Mouse (Mus musculus) neural tube, embryonic 11.5 days (tissue): ENCODE measurements around the gene Dlg1. TPM values are rescaled to one million over a fixed set of nuclear protein-coding genes. Genes with fewer than 3 reads are reported as not detected.

ENCODE experiments used
- ATAC-seq: fragments of 200-750 bp; cut with Nextera tagmentation; 2 replicates; pipeline ENCODE4 v1.8.0; 2017; ENCODE audit warnings: moderate number of reproducible peaks, mild to moderate bottlenecking, moderate TSS enrichment, moderate library complexity; ENCODE audit not compliant: insufficient read depth, low FRiP score, low TSS enrichment
- DNase-seq: peaks from one replicate; pipeline ENCODE4 v3.0.0-alpha.2; 2015; ENCODE audit warnings: low spot score
- H3K27ac ChIP-seq: fragments of 300-500 bp; sonication (generic); 2 replicates; pipeline ENCODE4 v1.5.1; 2014; ENCODE audit warnings: low read depth, mild to moderate bottlenecking, low read length
- H3K27me3 ChIP-seq: fragments of 300-500 bp; sonication (generic); 2 replicates; pipeline ENCODE4 v1.6.1; 2014; ENCODE audit warnings: mild to moderate bottlenecking, low read length, mixed read lengths; ENCODE audit not compliant: control insufficient read depth, insufficient read depth
- H3K36me3 ChIP-seq: fragments of 300-500 bp; sonication (generic); 2 replicates; pipeline ENCODE4 v1.6.1; 2014; ENCODE audit warnings: mild to moderate bottlenecking, low read length, moderate library complexity, mixed read lengths; ENCODE audit not compliant: control insufficient read depth, insufficient read depth
- H3K4me1 ChIP-seq: fragments of 300-500 bp; sonication (generic); 2 replicates; pipeline ENCODE4 v1.6.1; 2014; ENCODE audit warnings: low read length, mixed read lengths; ENCODE audit not compliant: control insufficient read depth, insufficient read depth
- H3K4me2 ChIP-seq: fragments of 300-500 bp; sonication (generic); 2 replicates; pipeline ENCODE4 v1.6.1; 2014; ENCODE audit warnings: low read depth, mild to moderate bottlenecking, moderate library complexity
- H3K4me3 ChIP-seq: fragments of 300-500 bp; sonication (generic); 2 replicates; pipeline ENCODE4 v1.5.1; 2014; ENCODE audit warnings: low read depth, low read length
- H3K9ac ChIP-seq: fragments of 300-500 bp; sonication (generic); 2 replicates; pipeline ENCODE4 v1.6.1; 2014; ENCODE audit warnings: mild to moderate bottlenecking, low read length
- H3K9me3 ChIP-seq: fragments of 300-500 bp; sonication (generic); 2 replicates; pipeline ENCODE4 v1.6.1; 2016; ENCODE audit warnings: low read length; ENCODE audit not compliant: control insufficient read depth
- WGBS: fragments of 180-500 bp; shearing (Covaris S2); extraction: QIAGEN DNeasy Blood & Tissue Kit; methylation state at CpG from one replicate; pipeline ENCODE4 v1.1.7; 2014; 5-methylcytosine and 5-hydroxymethylcytosine counted together
- polyA plus RNA-seq: library from polyadenylated mRNA; unstranded; fragments of >200 nt; fragmentation: Nextera tagmentation; extraction: Ambion mirVana; gene quantifications from 2 replicates; pipeline ENCODE4 v1.2.1, GENCODE M21; 2014

The Dlg1 gene
- polyA plus RNA-seq, 1 experiment from 2014 or later: 23.8 TPM

DNA sequence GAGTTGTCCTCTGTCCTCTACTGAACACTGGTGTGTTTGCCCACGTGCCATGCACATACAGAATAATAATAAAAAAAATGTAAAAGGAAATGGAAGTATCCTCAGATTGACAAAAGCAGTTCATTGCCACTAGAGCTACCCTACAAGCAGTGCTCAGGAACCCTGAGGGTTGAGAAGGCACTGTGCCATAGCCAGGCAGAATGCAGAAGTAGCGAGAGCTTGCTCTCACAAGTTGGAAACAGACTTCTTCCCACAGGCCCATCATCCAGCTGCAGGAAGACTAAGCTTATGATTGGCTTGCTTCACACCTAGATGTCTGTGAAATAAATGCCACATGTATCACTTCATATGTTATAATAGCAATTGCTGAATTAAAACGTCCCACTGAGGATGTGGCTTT lies 203.7 kb downstream of the Dlg1 start:
- DNase-seq: no peak
- WGBS: 88% methylated on average over 3 of the region's 3 CpGs
- no peak overlapping the region for H3K9ac ChIP-seq
- H3K4me3 ChIP-seq: no peak overlapping the region
- no peaks in the 10 kb centered on the region for H3K27me3 ChIP-seq
- H3K4me1 ChIP-seq: no peaks in the 10 kb centered on the region
- H3K36me3 ChIP-seq: peaks cover 8% of the 10 kb centered on the region
- H3K4me2 ChIP-seq: no peak overlapping the region
- no peak overlapping the region for H3K27ac ChIP-seq
- no peaks in the 10 kb centered on the region for H3K9me3 ChIP-seq
- ATAC-seq: no peak

- Histone ChIP-seq H3K27me3 (no peaks in the 10 kb centered on the region), H3K27ac (no peak overlapping the region), H3K4me2 (no peak overlapping the region), H3K4me3 (no peak overlapping the region), H3K4me1 (no peaks in the 10 kb centered on the region), H3K36me3 (peaks cover 8% of the 10 kb centered on the region), H3K9me3 (no peaks in the 10 kb centered on the region), H3K9ac (no peak overlapping the region)
- WGBS: 84% methylated on average over 4 of the region's 4 CpGs
- no peak for ATAC-seq
- no peak for DNase-seq
These were observed 204.5 kb downstream of the Dlg1 start for GRCm38 (mm10) chr16:31867736-31868135.

- Histone ChIP-seq H3K4me3 (no peak overlapping the region), H3K27ac (no peak overlapping the region), H3K9me3 (no peaks in the 10 kb centered on the region), H3K36me3 (peaks cover 2% of the 10 kb centered on the region; the same call in 1 of the 2 replicates), H3K4me2 (no peak overlapping the region), H3K27me3 (no peaks in the 10 kb centered on the region), H3K9ac (no peak overlapping the region), H3K4me1 (no peaks in the 10 kb centered on the region)
- 92% methylated on average over 8 of the region's 8 CpGs for WGBS
- DNase-seq (no peak), ATAC-seq (no peak)
These were observed 210.5 kb downstream of the Dlg1 start for GRCm38 (mm10) chr16:31873721-31874120.

- 89% methylated on average over 4 of the region's 4 CpGs for WGBS
- Histone ChIP-seq H3K4me2 (no peak overlapping the region), H3K9ac (no peak overlapping the region), H3K27ac (no peak overlapping the region), H3K36me3 (peaks cover 2% of the 10 kb centered on the region; the same call in 1 of the 2 replicates), H3K4me3 (no peak overlapping the region), H3K27me3 (no peaks in the 10 kb centered on the region), H3K4me1 (no peaks in the 10 kb centered on the region), H3K9me3 (no peaks in the 10 kb centered on the region)
- DNase-seq: no peak
- ATAC-seq: no peak
These were observed 212.1 kb downstream of the Dlg1 start for GRCm38 (mm10) chr16:31875391-31875790.

DNA sequence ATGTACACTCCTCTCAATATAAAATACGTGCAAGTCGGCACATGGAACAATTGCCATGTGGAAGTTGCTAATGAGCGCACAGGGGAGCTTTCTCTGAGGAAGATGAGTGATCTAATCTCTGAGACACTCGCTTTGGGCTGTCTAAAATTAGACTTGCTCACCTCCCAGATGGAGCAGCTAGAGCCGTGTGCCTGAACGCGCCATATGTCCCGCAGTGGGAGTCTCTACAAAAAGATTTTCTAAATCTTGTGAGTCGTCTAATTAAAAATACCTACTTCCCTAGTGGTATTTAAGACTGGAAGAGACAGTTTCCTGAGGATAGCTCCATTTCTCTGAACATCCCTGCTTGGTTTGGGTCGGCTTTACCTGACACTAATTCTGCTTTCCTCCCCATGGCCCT lies 213.1 kb downstream of the Dlg1 start:
- H3K4me2 ChIP-seq: no peak overlapping the region
- H3K4me1 ChIP-seq: no peaks in the 10 kb centered on the region
- H3K27me3 ChIP-seq: no peaks in the 10 kb centered on the region
- 87% methylated on average over 10 of the region's 10 CpGs for WGBS
- H3K4me3 ChIP-seq: no peak overlapping the region
- H3K9me3 ChIP-seq: no peaks in the 10 kb centered on the region
- no peak overlapping the region for H3K27ac ChIP-seq
- ATAC-seq (no peak), DNase-seq (no peak)
- H3K9ac ChIP-seq: no peak overlapping the region
- H3K36me3 ChIP-seq: peaks cover 2% of the 10 kb centered on the region; the same call in 1 of the 2 replicates

- no peak for DNase-seq
- H3K9ac ChIP-seq: no peak overlapping the region
- peaks cover 2% of the 10 kb centered on the region; the same call in 1 of the 2 replicates for H3K36me3 ChIP-seq
- H3K27ac ChIP-seq: no peak overlapping the region
- no peak for ATAC-seq
- no peak overlapping the region for H3K4me2 ChIP-seq
- no peak overlapping the region for H3K4me3 ChIP-seq
- H3K27me3 ChIP-seq: no peaks in the 10 kb centered on the region
- no peaks in the 10 kb centered on the region for H3K9me3 ChIP-seq
- H3K4me1 ChIP-seq: peaks cover 3% of the 10 kb centered on the region
- 59% methylated on average over 6 of the region's 6 CpGs for WGBS
These were observed 214.8 kb downstream of the Dlg1 start for GRCm38 (mm10) chr16:31878052-31878451.

DNA sequence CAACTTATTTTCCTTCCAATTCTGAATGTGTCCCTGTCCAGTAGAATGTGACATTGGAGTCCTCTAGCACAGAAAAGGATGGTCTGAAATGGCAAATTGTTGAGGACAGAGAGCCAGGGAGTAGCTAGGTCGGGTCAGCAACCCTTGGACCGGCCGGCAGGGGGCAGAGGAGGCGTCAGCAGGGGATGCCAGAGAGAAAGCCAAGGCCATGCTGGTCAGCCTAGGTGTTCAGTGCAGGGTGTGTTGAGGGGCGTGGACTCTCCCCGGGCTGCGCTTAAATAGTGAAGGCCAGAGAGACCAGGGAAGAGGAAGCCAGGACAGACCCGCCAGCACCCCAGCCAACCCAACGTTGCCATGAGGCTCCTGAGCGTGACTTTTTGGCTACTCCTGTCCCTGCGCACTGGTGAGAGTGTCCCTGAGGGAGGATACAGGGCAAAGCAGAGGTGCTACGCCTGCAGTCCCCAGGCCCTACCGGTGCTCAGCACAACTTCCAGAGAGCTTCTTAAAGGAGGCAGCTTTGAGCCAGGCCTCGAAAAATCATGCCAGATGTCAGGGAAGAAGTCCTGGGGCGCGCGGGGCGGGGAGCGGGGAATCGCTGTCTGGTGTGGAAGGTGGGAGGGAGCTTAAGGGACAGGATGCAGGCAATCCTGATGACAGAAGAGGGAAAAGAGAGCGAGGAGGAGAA lies 215.5 kb downstream of the Dlg1 start, which contains the start of gene Meltf:
Gene Meltf (plus strand): TSS at position 238 of the 685 bp plus-strand sequence.
- Histone ChIP-seq H3K9ac (no peak within 1 kb of the TSS), H3K4me1 (peaks cover 8% of the 10 kb centered on the region), H3K36me3 (peaks cover 2% of the 10 kb centered on the region; the same call in 1 of the 2 replicates), H3K4me2 (no peak within 1 kb of the TSS; the same call in 1 of the 2 replicates), H3K27me3 (no peaks in the 10 kb centered on the region), H3K4me3 (no peak within 1 kb of the TSS), H3K9me3 (no peaks in the 10 kb centered on the region), H3K27ac (no peak within 1 kb of the TSS)
- DNase-seq (peak; percentile 78), ATAC-seq (no peak; the same call in 1 of the 2 replicates)
- 30% methylated on average over 21 of the region's 21 CpGs for WGBS

DNA sequence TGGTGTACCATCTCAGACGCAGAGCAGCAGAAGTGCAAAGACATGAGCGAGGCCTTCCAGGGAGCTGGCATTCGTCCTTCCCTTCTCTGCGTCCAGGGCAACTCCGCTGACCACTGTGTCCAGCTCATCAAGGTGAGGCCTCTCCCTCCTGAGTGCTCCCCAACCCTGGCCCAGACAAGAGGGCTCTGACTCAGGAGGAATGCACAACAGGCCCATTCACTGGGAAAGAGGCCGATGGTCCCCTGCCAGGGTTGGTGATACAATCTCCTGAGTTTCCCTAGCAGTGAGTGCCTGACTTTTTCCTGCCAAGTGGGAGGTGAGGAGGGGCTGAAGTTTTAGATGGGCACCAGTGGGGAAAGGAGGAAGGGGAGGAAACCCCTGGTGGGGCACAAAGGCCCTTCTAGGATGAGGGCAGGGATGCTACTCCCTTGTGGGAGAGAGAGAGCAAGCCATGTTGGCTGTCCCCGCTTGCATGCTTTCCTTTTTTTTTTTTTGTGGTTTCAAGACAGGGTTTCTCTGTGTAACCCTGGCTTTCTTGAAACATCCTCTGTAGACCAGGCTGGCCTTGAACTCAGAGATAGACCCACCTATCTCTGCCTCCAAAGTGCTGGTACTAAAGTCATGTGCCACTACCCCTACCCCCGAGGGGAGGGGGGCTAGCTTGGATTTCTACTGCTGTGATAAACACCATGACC lies 217.1 kb downstream of the Dlg1 start:
- peaks cover 8% of the 10 kb centered on the region for H3K4me1 ChIP-seq
- H3K4me2 ChIP-seq: no peak overlapping the region
- ATAC-seq (no peak), DNase-seq (no peak)
- no peaks in the 10 kb centered on the region for H3K36me3 ChIP-seq
- no peaks in the 10 kb centered on the region for H3K9me3 ChIP-seq
- no peak overlapping the region for H3K27ac ChIP-seq
- H3K4me3 ChIP-seq: no peak overlapping the region
- no peak overlapping the region for H3K9ac ChIP-seq
- 87% methylated on average over 8 of the region's 8 CpGs for WGBS
- no peaks in the 10 kb centered on the region for H3K27me3 ChIP-seq
